Mouse (Mus musculus) heart, embryonic 11.5 days (tissue): Measurements from ENCODE around the gene Dock8. TPM values are rescaled to one million over a fixed set of nuclear protein-coding genes. Genes with fewer than 3 reads are reported as not detected.

ENCODE experiments used
- ATAC-seq: fragments of 200-750 bp; cut with Nextera tagmentation; replicated peaks from 2 replicates; pipeline ENCODE4 v1.8.0; 2017; ENCODE audit warnings: moderate library complexity; ENCODE audit not compliant: insufficient number of reproducible peaks, low FRiP score, low TSS enrichment
- H3K27ac ChIP-seq: fragments of 300-500 bp; sonication (generic); 2 replicates; pipeline ENCODE4 v1.5.1; 2014; ENCODE audit warnings: mild to moderate bottlenecking, low read depth, low read length
- H3K27me3 ChIP-seq: fragments of 300-500 bp; sonication (generic); 2 replicates; pipeline ENCODE4 v1.6.1; 2014; ENCODE audit warnings: mild to moderate bottlenecking, low read length, mixed read lengths; ENCODE audit not compliant: control insufficient read depth, insufficient read depth
- H3K36me3 ChIP-seq: fragments of 300-500 bp; sonication (generic); 2 replicates; pipeline ENCODE4 v1.6.1; 2014; ENCODE audit warnings: mild to moderate bottlenecking, low read length, moderate library complexity, mixed read lengths; ENCODE audit not compliant: control insufficient read depth, insufficient read depth
- H3K4me1 ChIP-seq: fragments of 300-500 bp; sonication (generic); 2 replicates; pipeline ENCODE4 v1.6.1; 2014; ENCODE audit warnings: low read length; ENCODE audit not compliant: control insufficient read depth, insufficient read depth
- H3K4me2 ChIP-seq: fragments of 300-500 bp; sonication (generic); 2 replicates; pipeline ENCODE4 v1.6.1; 2014; ENCODE audit warnings: mild to moderate bottlenecking, moderate library complexity
- H3K4me3 ChIP-seq: fragments of 300-500 bp; sonication (generic); 2 replicates; pipeline ENCODE4 v1.5.1; 2014; ENCODE audit warnings: low read depth, low read length
- H3K9ac ChIP-seq: fragments of 300-500 bp; sonication (generic); 2 replicates; pipeline ENCODE4 v1.6.1; 2014; ENCODE audit warnings: mild to moderate bottlenecking, low read depth, low read length, moderate library complexity
- H3K9me3 ChIP-seq: fragments of 300-500 bp; sonication (generic); replicated peaks from 2 replicates; pipeline ENCODE4 v1.6.1; 2016; ENCODE audit warnings: low read length; ENCODE audit not compliant: control insufficient read depth
- WGBS: fragments of 180-500 bp; shearing (Covaris S2); extraction: QIAGEN DNeasy Blood & Tissue Kit; methylation state at CpG from one replicate; pipeline ENCODE4 v1.1.7; 2014; ENCODE audit not compliant: insufficient replicate concordance; 5-methylcytosine and 5-hydroxymethylcytosine counted together
- polyA plus RNA-seq: library from polyadenylated mRNA; unstranded; fragments of >200 nt; fragmentation: Nextera tagmentation; extraction: Ambion mirVana; gene quantifications from 2 replicates; pipeline ENCODE4 v1.2.1, GENCODE M21; 2014

The Dock8 gene
- polyA plus RNA-seq, 1 experiment from 2014 or later = 4.9 TPM

- no peaks in the 10 kb centered on the region for H3K36me3 ChIP-seq
- no peak overlapping the region for H3K4me3 ChIP-seq
- H3K27ac ChIP-seq = no peak overlapping the region
- no peak overlapping the region for H3K4me2 ChIP-seq
- no peak for ATAC-seq
- H3K9ac ChIP-seq = no peak overlapping the region
- no peaks in the 10 kb centered on the region for H3K27me3 ChIP-seq
- WGBS = 77% methylated on average over 4 of the region's 4 CpGs
- no peaks in the 10 kb centered on the region for H3K4me1 ChIP-seq
- no peaks in the 10 kb centered on the region for H3K9me3 ChIP-seq
These were observed 146.8 kb downstream of the Dock8 start for GRCm38 (mm10) chr19:25146122-25146521.

GRCm38 (mm10) chr19:25149788-25150187 is 150.5 kb downstream of the Dock8 start:
- Histone ChIP-seq H3K27ac (no peak overlapping the region), H3K4me3 (no peak overlapping the region), H3K4me2 (no peak overlapping the region), H3K36me3 (no peaks in the 10 kb centered on the region), H3K27me3 (no peaks in the 10 kb centered on the region), H3K9ac (no peak overlapping the region), H3K9me3 (no peaks in the 10 kb centered on the region), H3K4me1 (no peaks in the 10 kb centered on the region)
- 52% methylated on average over 8 of the region's 8 CpGs for WGBS
- ATAC-seq = no peak

GRCm38 (mm10) chr19:25154506-25155178 is 155.3 kb downstream of the Dock8 start:
- Histone ChIP-seq H3K9ac (no peak overlapping the region), H3K36me3 (no peaks in the 10 kb centered on the region), H3K27ac (no peak overlapping the region), H3K9me3 (no peaks in the 10 kb centered on the region), H3K27me3 (no peaks in the 10 kb centered on the region), H3K4me3 (no peak overlapping the region), H3K4me2 (no peak overlapping the region), H3K4me1 (peaks cover 5% of the 10 kb centered on the region; the same call in 1 of the 2 replicates)
- WGBS = 66% methylated on average over 7 of the region's 7 CpGs
- ATAC-seq = no peak

- Histone ChIP-seq H3K9me3 (no peaks in the 10 kb centered on the region), H3K4me3 (no peak overlapping the region), H3K4me1 (peaks cover 5% of the 10 kb centered on the region; the same call in 1 of the 2 replicates), H3K27me3 (no peaks in the 10 kb centered on the region), H3K27ac (no peak overlapping the region), H3K36me3 (no peaks in the 10 kb centered on the region), H3K9ac (no peak overlapping the region), H3K4me2 (no peak overlapping the region)
- WGBS = 66% methylated on average over 7 of the region's 7 CpGs
- no peak for ATAC-seq
These were observed 155.9 kb downstream of the Dock8 start for GRCm38 (mm10) chr19:25155250-25155649.

GRCm38 (mm10) chr19:25155709-25156108 is 156.4 kb downstream of the Dock8 start:
- H3K9me3 ChIP-seq = no peaks in the 10 kb centered on the region
- H3K9ac ChIP-seq = no peak overlapping the region
- no peak for ATAC-seq
- no peak overlapping the region for H3K4me3 ChIP-seq
- H3K4me1 ChIP-seq = peaks cover 5% of the 10 kb centered on the region; the same call in 1 of the 2 replicates
- H3K36me3 ChIP-seq = no peaks in the 10 kb centered on the region
- 62% methylated on average over 11 of the region's 11 CpGs for WGBS
- no peak overlapping the region for H3K4me2 ChIP-seq
- no peaks in the 10 kb centered on the region for H3K27me3 ChIP-seq
- no peak overlapping the region for H3K27ac ChIP-seq

- Histone ChIP-seq H3K36me3 (no peaks in the 10 kb centered on the region), H3K4me2 (no peak overlapping the region), H3K4me1 (no peaks in the 10 kb centered on the region; the same call in 1 of the 2 replicates), H3K27me3 (no peaks in the 10 kb centered on the region), H3K4me3 (no peak overlapping the region), H3K27ac (no peak overlapping the region), H3K9me3 (no peaks in the 10 kb centered on the region), H3K9ac (no peak overlapping the region)
- WGBS = 84% methylated on average over 3 of the region's 3 CpGs
- no peak for ATAC-seq
These were observed 162.9 kb downstream of the Dock8 start for GRCm38 (mm10) chr19:25162270-25162669.

- ATAC-seq = no peak
- no peaks in the 10 kb centered on the region for H3K9me3 ChIP-seq
- no peak overlapping the region for H3K9ac ChIP-seq
- H3K27me3 ChIP-seq = no peaks in the 10 kb centered on the region
- H3K4me2 ChIP-seq = no peak overlapping the region
- no peak overlapping the region for H3K27ac ChIP-seq
- H3K4me3 ChIP-seq = no peak overlapping the region
- no peaks in the 10 kb centered on the region; the same call in 1 of the 2 replicates for H3K4me1 ChIP-seq
- 87% methylated on average over 12 of the region's 12 CpGs for WGBS
- no peaks in the 10 kb centered on the region for H3K36me3 ChIP-seq
These were observed 164.1 kb downstream of the Dock8 start for GRCm38 (mm10) chr19:25163426-25163825.

- H3K27ac ChIP-seq = no peak overlapping the region
- no peaks in the 10 kb centered on the region; the same call in 1 of the 2 replicates for H3K4me1 ChIP-seq
- H3K36me3 ChIP-seq = no peaks in the 10 kb centered on the region
- ATAC-seq = no peak
- no peaks in the 10 kb centered on the region for H3K27me3 ChIP-seq
- no peaks in the 10 kb centered on the region for H3K9me3 ChIP-seq
- 57% methylated on average over 9 of the region's 9 CpGs for WGBS
- H3K4me2 ChIP-seq = no peak overlapping the region
- H3K4me3 ChIP-seq = no peak overlapping the region
- H3K9ac ChIP-seq = no peak overlapping the region
These were observed 167.1 kb downstream of the Dock8 start for GRCm38 (mm10) chr19:25166412-25166811.

- Histone ChIP-seq H3K4me2 (no peak overlapping the region), H3K9me3 (no peaks in the 10 kb centered on the region), H3K27me3 (no peaks in the 10 kb centered on the region), H3K9ac (no peak overlapping the region), H3K4me3 (no peak overlapping the region), H3K36me3 (no peaks in the 10 kb centered on the region), H3K27ac (no peak overlapping the region), H3K4me1 (no peaks in the 10 kb centered on the region)
- ATAC-seq = no peak
- WGBS = 49% methylated on average over 10 of the region's 10 CpGs
These were observed 172.1 kb downstream of the Dock8 start for GRCm38 (mm10) chr19:25171395-25171794.
